Mouse (Mus musculus): ENCODE data around the gene Vash2. TPM values are rescaled to one million over a fixed set of nuclear protein-coding genes. Genes with fewer than 3 reads are reported as not detected.

Gene Vash2
- polyA plus RNA-seq, 1 experiment = not detected

DNA sequence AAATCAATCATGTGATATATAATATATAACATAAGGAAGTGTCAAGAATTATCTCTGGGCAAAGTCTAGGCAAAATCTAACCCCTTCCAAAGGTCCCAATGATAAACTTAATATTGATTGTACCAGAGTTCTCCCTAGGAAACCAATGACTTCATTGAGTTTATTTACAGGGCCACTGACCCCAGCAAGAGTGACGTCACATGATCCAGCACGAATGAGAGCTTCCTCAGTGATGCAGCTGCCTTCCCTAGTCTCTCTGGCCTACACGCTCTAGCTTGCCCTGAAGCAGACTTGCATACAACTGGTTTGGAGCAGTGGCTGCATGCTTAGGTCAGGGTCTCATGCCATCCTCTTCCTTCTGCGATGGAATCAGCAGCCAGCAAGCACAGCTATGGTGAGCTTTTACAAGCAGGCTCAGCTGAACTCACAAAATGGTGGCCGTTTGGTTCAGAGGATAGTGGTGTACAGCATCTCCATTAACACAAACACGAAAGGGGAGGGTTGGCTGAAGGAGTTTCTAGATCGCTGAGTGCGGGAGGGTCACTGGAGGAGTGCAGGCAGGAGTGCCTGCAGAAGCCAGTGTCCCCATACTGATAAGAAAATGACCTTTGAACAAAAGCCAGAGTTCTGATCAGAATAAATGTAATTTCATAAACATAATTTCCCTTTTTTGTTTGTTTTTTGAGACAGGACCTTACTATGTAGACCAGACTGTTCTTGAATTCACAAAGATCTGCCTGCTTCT is 59.2 kb downstream of the Vash2 start:
- Histone ChIP-seq H3K4me1 (ENCODE audit: control insufficient read depth, insufficient read depth, insufficient read length, low read length) (no peaks in the 10 kb centered on the region), H3K27ac (replicated peaks; ENCODE audit: low read depth, low read length) (no peak overlapping the region)

DNA sequence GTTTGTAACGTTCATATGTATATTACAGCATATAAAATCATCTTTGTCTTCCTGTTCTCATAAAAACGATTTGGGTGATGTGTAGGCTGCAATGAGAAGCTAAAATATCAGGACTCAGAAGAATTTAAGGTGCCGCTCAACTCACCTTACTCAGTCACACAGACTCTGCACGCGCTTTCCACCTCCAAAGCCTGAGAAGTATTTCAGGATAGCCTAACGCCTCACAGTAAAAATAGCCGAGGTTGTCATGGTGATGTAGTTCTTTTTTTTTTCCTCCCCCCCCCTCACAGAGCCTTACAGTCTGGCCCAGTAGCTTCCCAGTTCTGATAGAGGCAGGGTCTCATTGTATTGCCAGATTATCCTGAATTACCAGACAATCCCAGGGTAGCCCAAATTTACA is 60.2 kb downstream of the Vash2 start:
- H3K4me3 ChIP-seq (ENCODE audit: insufficient read depth, low read depth, low read length) = no peak overlapping the region
- H3K4me1 ChIP-seq (ENCODE audit: control insufficient read depth, insufficient read depth, insufficient read length, low read length) = no peaks in the 10 kb centered on the region
- H3K27ac ChIP-seq (replicated peaks; ENCODE audit: low read depth, low read length) = no peak overlapping the region

More for the DNA sequence above, 59.2 kb downstream of the Vash2 start:
- no peak overlapping the region for H3K4me3 ChIP-seq (ENCODE audit: insufficient read depth, low read depth, low read length)

DNA sequence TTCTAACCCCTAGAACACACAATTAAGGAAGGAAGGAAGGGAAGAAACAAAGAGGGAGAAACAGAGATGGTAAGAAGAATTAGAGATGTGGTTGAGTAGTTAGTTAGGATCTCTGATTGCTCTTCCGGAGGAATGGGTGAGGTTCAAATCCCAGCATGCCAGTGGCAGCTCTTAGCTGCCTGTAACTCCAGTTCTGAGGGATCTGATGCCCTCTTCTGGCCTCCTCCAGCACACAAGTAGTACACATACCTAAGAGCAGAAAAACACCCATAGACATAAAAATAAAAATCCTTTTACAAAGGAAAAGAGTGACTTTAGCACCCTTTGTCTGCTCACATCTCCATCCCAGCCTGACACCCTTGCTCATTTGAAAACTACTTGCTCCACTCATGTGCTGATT is 66.5 kb downstream of the Vash2 start:
- Histone ChIP-seq H3K27ac (replicated peaks; ENCODE audit: low read depth, low read length) (no peak overlapping the region), H3K4me3 (ENCODE audit: insufficient read depth, low read depth, low read length) (no peak overlapping the region), H3K4me1 (ENCODE audit: control insufficient read depth, insufficient read depth, insufficient read length, low read length) (no peaks in the 10 kb centered on the region)

DNA sequence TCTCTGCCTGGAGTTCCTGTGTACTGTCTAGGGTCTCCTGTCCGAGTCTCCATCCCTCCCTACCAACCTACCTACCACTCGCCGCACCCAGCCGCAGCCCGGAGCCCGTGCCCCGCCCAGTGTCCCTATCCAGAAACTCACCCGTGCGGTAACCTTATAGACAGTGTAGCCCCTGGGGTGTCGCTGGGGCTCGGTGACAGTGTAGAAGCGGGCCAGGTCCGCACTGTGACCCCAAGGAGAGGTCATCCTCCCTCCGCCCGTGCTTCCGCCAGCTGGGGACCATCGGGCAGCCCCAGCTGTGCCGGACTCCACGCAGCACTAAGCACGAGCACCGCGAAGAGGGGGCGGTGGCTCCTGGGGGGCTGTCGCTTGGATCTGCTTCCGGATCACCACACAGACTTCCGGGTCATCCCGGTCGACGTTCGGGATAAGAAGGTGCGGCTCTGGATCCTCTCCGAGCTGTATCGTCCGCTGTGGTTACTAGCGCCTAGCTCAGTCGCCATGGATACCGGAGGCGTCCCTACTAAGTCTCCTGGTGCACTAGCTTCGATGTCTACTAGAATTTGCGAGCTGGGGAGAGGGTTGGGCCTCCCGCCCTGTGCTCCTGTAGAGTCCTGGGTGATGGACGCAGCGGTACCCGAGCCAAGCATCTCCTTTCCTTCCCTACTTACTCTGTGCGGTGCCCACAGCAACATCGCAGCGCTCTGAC is 67.5 kb downstream of the Vash2 start, which contains the start of gene Rps6kc1:
TSS of gene Rps6kc1 (minus strand) at position 356 of the 709 bp plus-strand sequence.
- peak within 1 kb of the TSS; percentile 85 for H3K4me3 ChIP-seq (ENCODE audit: insufficient read depth, low read depth, low read length)
- no peaks in the 10 kb centered on the region for H3K4me1 ChIP-seq (ENCODE audit: control insufficient read depth, insufficient read depth, insufficient read length, low read length)
- peak within 1 kb of the TSS; percentile 7; the same call in 1 of the 2 replicates for H3K27ac ChIP-seq (replicated peaks; ENCODE audit: low read depth, low read length)

DNA sequence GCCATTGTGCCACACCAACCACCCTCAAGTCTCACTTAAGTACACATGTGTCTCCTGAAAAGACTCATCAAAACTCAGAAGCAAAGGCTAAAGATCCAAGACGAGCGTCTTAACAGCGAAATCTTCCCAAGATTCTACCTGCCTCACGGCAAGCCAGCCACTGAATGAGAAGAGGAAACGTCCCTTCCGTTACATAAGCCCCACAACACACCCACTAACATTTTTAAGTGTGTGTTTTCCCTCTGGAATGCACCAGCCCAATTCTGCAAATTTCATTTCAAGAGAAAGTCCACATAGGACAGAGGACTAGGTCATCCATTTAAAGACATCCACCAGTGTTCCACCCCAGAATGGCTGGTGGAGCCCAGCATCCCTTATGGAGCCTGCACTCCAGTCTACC is 68.3 kb downstream of the Vash2 start:
- Histone ChIP-seq H3K27ac (replicated peaks; ENCODE audit: low read depth, low read length) (no peak overlapping the region), H3K4me1 (ENCODE audit: control insufficient read depth, insufficient read depth, insufficient read length, low read length) (no peaks in the 10 kb centered on the region), H3K4me3 (ENCODE audit: insufficient read depth, low read depth, low read length) (peak overlapping the region; percentile 85)

DNA sequence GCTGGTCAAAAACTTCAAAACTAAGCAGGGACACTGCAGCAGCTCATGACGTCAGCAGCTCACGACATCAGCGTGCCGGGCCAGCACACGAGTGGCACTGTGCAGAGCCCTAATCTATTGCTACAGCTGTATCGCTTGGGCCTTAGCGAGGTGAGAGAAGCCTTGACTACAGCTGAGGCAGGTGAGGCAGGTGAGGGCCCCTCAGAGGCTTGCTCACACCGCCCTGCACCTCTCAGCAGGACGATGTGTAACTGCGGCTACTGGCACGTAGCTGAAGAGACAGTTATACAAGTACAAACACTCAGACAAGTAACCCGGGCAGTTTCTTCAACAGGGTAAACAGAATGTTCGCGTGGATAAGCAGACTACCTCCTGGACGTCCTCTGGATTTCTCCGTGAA is 74.4 kb downstream of the Vash2 start:
- Histone ChIP-seq H3K4me1 (ENCODE audit: control insufficient read depth, insufficient read depth, insufficient read length, low read length) (no peaks in the 10 kb centered on the region), H3K27ac (replicated peaks; ENCODE audit: low read depth, low read length) (no peak overlapping the region)

DNA sequence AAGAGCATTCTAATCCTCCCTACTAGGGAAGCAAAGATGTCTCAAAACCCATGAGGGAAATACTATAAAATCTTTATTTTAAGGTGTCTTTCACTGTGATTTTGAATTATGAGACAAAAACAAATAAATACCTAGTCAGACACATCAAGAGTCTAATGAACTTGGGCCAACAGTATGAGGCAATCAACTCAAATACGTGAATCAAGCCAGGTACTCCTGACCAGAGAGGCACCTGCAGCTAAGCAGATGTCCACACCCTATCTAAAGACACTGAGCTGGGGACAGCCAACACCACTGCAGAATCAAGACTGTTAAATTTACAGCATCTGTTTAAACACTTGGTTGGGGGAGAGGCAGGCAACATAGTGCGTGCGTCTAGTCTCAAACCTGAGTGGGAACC is 75.0 kb downstream of the Vash2 start:
- Histone ChIP-seq H3K4me1 (ENCODE audit: control insufficient read depth, insufficient read depth, insufficient read length, low read length) (no peaks in the 10 kb centered on the region), H3K27ac (replicated peaks; ENCODE audit: low read depth, low read length) (no peak overlapping the region), H3K4me3 (ENCODE audit: insufficient read depth, low read depth, low read length) (no peak overlapping the region)

More for the DNA sequence above, 74.4 kb downstream of the Vash2 start:
- no peak overlapping the region for H3K4me3 ChIP-seq (ENCODE audit: insufficient read depth, low read depth, low read length)

DNA sequence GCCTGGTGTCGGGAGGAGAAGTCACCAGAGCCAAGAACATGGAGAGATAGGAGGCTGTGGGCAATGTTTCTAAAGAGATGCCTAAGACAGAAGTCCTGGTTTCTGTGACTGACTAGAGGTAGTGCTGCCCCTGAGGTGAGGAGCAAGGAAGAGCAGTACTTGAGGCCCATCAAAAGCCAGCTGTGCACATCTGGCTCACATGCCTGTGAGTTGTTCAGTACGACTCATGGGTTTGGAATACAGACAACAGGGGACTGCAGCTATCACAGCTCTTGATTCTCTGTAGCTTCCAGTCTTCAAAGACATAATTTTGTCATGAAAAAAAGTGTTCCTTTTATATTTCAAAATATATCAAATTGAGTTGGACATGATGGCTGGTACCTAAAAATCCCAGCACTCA is 78.0 kb downstream of the Vash2 start:
- Histone ChIP-seq H3K27ac (replicated peaks; ENCODE audit: low read depth, low read length) (no peak overlapping the region), H3K4me3 (ENCODE audit: insufficient read depth, low read depth, low read length) (no peak overlapping the region), H3K4me1 (ENCODE audit: control insufficient read depth, insufficient read depth, insufficient read length, low read length) (no peaks in the 10 kb centered on the region)

DNA sequence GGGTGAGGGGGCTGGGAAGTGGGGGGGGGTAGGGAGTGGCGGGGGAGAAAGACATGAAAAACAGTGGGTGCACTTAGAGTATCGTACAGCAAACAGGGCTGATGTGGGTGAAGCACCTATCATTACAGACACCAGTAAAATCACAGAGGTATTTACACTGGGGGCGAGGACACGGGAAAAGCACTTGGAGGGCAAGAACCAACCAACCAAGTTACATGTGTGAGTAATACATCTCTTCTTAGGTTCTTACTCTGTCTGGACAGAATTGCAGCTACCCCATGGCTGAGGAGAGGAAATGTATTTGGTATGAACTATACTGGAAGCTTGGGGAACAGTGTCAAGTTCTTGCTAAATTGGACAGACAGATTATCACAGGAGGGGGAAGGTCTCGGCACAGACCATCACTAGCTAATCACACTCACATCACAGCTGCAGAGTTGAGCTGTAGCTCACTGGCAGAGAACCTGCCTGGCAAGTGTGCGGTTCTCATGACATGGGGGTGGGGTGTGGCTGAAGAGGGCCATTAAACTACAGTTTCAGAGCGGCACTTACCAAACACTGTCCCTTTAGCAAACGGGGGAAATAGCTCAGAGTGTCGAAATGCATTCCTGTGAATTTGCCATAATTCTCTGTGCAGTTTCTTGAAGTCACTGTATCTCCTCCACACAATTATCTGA is 80.1 kb downstream of the Vash2 start:
- Histone ChIP-seq H3K4me1 (ENCODE audit: control insufficient read depth, insufficient read depth, insufficient read length, low read length) (no peaks in the 10 kb centered on the region), H3K27ac (replicated peaks; ENCODE audit: low read depth, low read length) (no peak overlapping the region), H3K4me3 (ENCODE audit: insufficient read depth, low read depth, low read length) (no peak overlapping the region)

DNA sequence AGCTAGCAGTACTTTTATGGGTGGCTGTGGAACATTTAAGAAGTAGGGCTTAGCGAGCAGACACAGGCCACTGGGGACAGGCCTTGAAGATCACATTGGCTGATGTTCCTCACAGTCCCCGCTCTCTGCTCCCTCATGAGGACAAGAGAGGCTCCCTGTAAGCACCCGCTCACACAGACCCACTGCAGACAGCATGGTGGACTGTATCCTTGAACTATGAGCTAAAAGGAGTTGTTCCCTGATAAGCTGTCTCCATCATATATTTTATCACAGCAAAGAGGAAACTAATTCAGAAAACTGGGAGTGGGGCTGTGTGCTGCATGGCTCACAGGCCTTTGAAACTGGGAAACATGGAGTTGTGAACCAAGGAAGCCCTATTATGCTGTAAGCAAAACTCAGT is 80.9 kb downstream of the Vash2 start:
- Histone ChIP-seq H3K4me1 (ENCODE audit: control insufficient read depth, insufficient read depth, insufficient read length, low read length) (no peaks in the 10 kb centered on the region), H3K27ac (replicated peaks; ENCODE audit: low read depth, low read length) (no peak overlapping the region), H3K4me3 (ENCODE audit: insufficient read depth, low read depth, low read length) (no peak overlapping the region)

Other genes with a start within 250 kb of the Vash2 start
- 3.4 and 5.6 TPM in 2 replicates for gene Rps6kc1, start 67.5 kb downstream of the Vash2 start, polyA plus RNA-seq (2012; ENCODE audit: insufficient read depth, insufficient read length, missing spikeins)
- 25.8 and 28.7 TPM in 2 replicates for gene Angel2, start 54.2 kb downstream of the Vash2 start, polyA plus RNA-seq (2012; ENCODE audit: insufficient read depth, insufficient read length, missing spikeins)
- gene Flvcr1, start 46.9 kb upstream of the Vash2 start, polyA plus RNA-seq (2012; ENCODE audit: insufficient read depth, insufficient read length, missing spikeins) = 4.1 and 4.6 TPM in 2 replicates
- not detected in 2 replicates for gene Spata45, start 57.3 kb upstream of the Vash2 start, polyA plus RNA-seq (2012; ENCODE audit: insufficient read depth, insufficient read length, missing spikeins)
- 18.4 and 34.6 TPM in 2 replicates for gene Tatdn3, start 83.6 kb upstream of the Vash2 start, polyA plus RNA-seq (2012; ENCODE audit: insufficient read depth, insufficient read length, missing spikeins)
- 0.28 and 0.79 TPM in 2 replicates for gene Nsl1, start 83.7 kb upstream of the Vash2 start, polyA plus RNA-seq (2012; ENCODE audit: insufficient read depth, insufficient read length, missing spikeins)
- gene Batf3, start 118.6 kb upstream of the Vash2 start, polyA plus RNA-seq (2012; ENCODE audit: insufficient read depth, insufficient read length, missing spikeins) = 1.3 and 1.4 TPM in 2 replicates
- not detected in 2 replicates for gene Fam71a, start 185.5 kb upstream of the Vash2 start, polyA plus RNA-seq (2012; ENCODE audit: insufficient read depth, insufficient read length, missing spikeins)
- 8.8 and 22.2 TPM in 2 replicates for gene Atf3, start 238.7 kb upstream of the Vash2 start, polyA plus RNA-seq (2012; ENCODE audit: insufficient read depth, insufficient read length, missing spikeins)

Measured in brown adipose tissue, adult 24 weeks (tissue).